Mouse (Mus musculus) G1E (cell line): ENCODE data around the gene Bnip1. TPM values are rescaled to one million over a fixed set of nuclear protein-coding genes. Genes with fewer than 3 reads are reported as not detected.

Source experiments
- ATAC-seq: 2 replicates; pipeline ENCODE4 v1.8.0; 2016; ENCODE audit warnings: mild to moderate bottlenecking; ENCODE audit not compliant: insufficient number of reproducible peaks, poor library complexity, low FRiP score, severe bottlenecking; ENCODE audit errors: extremely low read depth
- DNase-seq: peaks from one replicate; pipeline ENCODE4 v3.0.0; 2012; ENCODE audit warnings: low spot score
- H3K27me3 ChIP-seq: 2 replicates; pipeline ENCODE4 v1.6.1; 2012; ENCODE audit warnings: mild to moderate bottlenecking, low read length, inconsistent platforms; ENCODE audit not compliant: insufficient read depth
- H3K36me3 ChIP-seq: replicated peaks from 2 replicates; pipeline ENCODE3; 2012; ENCODE audit warnings: mild to moderate bottlenecking, inconsistent platforms
- H3K4me1 ChIP-seq: 2 replicates; pipeline ENCODE4 v1.6.1; 2012; ENCODE audit warnings: low read depth, low read length, inconsistent platforms, mixed read lengths; ENCODE audit not compliant: insufficient read depth
- H3K4me3 ChIP-seq: 2 replicates; pipeline ENCODE4 v1.5.1; 2012; ENCODE audit warnings: low read depth, mild to moderate bottlenecking, inconsistent platforms, low read length, moderate library complexity, mixed read lengths
- H3K9me3 ChIP-seq: replicated peaks from 2 replicates; pipeline ENCODE4 v1.6.1; 2012; ENCODE audit warnings: inconsistent platforms
- CTCF ChIP-seq: IDR thresholded peaks from 2 replicates; pipeline ENCODE4 v1.5.1; 2012; ENCODE audit warnings: low read depth, low read length, inconsistent platforms, mixed read lengths
- GATA1 ChIP-seq: IDR thresholded peaks from 2 replicates; pipeline ENCODE4 v1.6.1; 2012; ENCODE audit warnings: borderline replicate concordance, low read length, inconsistent platforms, mixed read lengths
- GATA2 ChIP-seq: IDR thresholded peaks from 2 replicates; pipeline ENCODE4 v1.6.1; 2012; ENCODE audit warnings: low read depth, low read length, inconsistent platforms, borderline replicate concordance
- POLR2AphosphoS5 ChIP-seq: IDR thresholded peaks from 2 replicates; pipeline ENCODE4 v1.6.1; 2012; ENCODE audit warnings: low read depth, low read length, inconsistent platforms; ENCODE audit not compliant: insufficient replicate concordance
- TAL1 ChIP-seq: conservative IDR thresholded peaks from 2 replicates; pipeline ENCODE4 v1.6.1; 2012; ENCODE audit warnings: low read depth, low read length, inconsistent platforms, mixed read lengths
- polyA plus RNA-seq: library from polyadenylated mRNA; stranded (reverse); fragments of >175 nt; gene quantifications from 2 replicates; pipeline ENCODE4 v1.2.3, GENCODE M21; 2012
- total RNA-seq, 2 experiments: library from RNA; stranded (forward) in 1 of 2; stranded (reverse) in 1 of 2; fragments of 200-1000 nt in 1 of 2; fragments of >200 nt in 1 of 2; fragmentation: Nextera tagmentation in 1 of 2; gene quantifications; 2 replicates each; pipeline ENCODE4 v1.2.3; 2014 to 2017

Bnip1 gene
- total and polyA plus RNA-seq, 3 experiments: 32.1 to 55.9 (median 42.2) TPM

GRCm38 (mm10) chr17:26802886-26803285 lies 22.0 kb downstream of the Bnip1 start:
- no peak overlapping the region for H3K4me3 ChIP-seq
- H3K9me3 ChIP-seq: peaks cover 8% of the 10 kb centered on the region
- ATAC-seq: no peak
- peaks cover 15% of the 10 kb centered on the region for H3K27me3 ChIP-seq
- H3K36me3 ChIP-seq: no peaks in the 10 kb centered on the region
- TF ChIP-seq GATA1 (no peak), POLR2AphosphoS5 (no peak), GATA2 (no peak)
- peaks cover 2% of the 10 kb centered on the region; the same call in 1 of the 2 replicates for H3K4me1 ChIP-seq
- DNase-seq: no peak

GRCm38 (mm10) chr17:26812607-26813006 lies 31.7 kb downstream of the Bnip1 start:
- ATAC-seq (no peak), DNase-seq (no peak)
- TF ChIP-seq CTCF: no peak
- TF ChIP-seq GATA1: no peak
- no peak for TF ChIP-seq GATA2
- TF ChIP-seq TAL1: no peak
- TF ChIP-seq POLR2AphosphoS5: no peak
- Histone ChIP-seq H3K4me3 (no peak overlapping the region), H3K9me3 (no peaks in the 10 kb centered on the region), H3K36me3 (no peaks in the 10 kb centered on the region), H3K27me3 (peaks cover 52% of the 10 kb centered on the region), H3K4me1 (peaks cover 13% of the 10 kb centered on the region)

GRCm38 (mm10) chr17:26813497-26813896 lies 32.6 kb downstream of the Bnip1 start:
- Histone ChIP-seq H3K36me3 (no peaks in the 10 kb centered on the region), H3K4me1 (peaks cover 13% of the 10 kb centered on the region), H3K27me3 (peaks cover 61% of the 10 kb centered on the region), H3K4me3 (no peak overlapping the region), H3K9me3 (no peaks in the 10 kb centered on the region)
- ATAC-seq: no peak
- no peak for DNase-seq
- TF ChIP-seq TAL1 (no peak), CTCF (no peak), GATA1 (no peak), GATA2 (no peak)

- Histone ChIP-seq H3K36me3 (no peaks in the 10 kb centered on the region), H3K4me1 (peaks cover 11% of the 10 kb centered on the region), H3K4me3 (no peak overlapping the region), H3K27me3 (peaks cover 59% of the 10 kb centered on the region), H3K9me3 (no peaks in the 10 kb centered on the region)
- ATAC-seq (no peak), DNase-seq (no peak)
- TF ChIP-seq TAL1 (no peak), POLR2AphosphoS5 (no peak), GATA1 (no peak), GATA2 (no peak), CTCF (no peak)
Measured at GRCm38 (mm10) chr17:26816810-26817209, 35.9 kb downstream of the Bnip1 start.

GRCm38 (mm10) chr17:26817776-26818175 lies 36.9 kb downstream of the Bnip1 start:
- no peak for ATAC-seq
- TF ChIP-seq GATA1 (no peak), TAL1 (no peak), GATA2 (no peak), CTCF (no peak), POLR2AphosphoS5 (no peak)
- H3K36me3 ChIP-seq: no peaks in the 10 kb centered on the region

GRCm38 (mm10) chr17:26826131-26826530 lies 45.3 kb downstream of the Bnip1 start:
- no peak for ATAC-seq
- no peak for DNase-seq
- H3K9me3 ChIP-seq: no peaks in the 10 kb centered on the region
- no peaks in the 10 kb centered on the region for H3K4me1 ChIP-seq
- TF ChIP-seq GATA2 (no peak), CTCF (no peak), GATA1 (no peak), POLR2AphosphoS5 (no peak), TAL1 (no peak)
- no peak overlapping the region for H3K4me3 ChIP-seq
- H3K27me3 ChIP-seq: peaks cover 22% of the 10 kb centered on the region
- H3K36me3 ChIP-seq: no peaks in the 10 kb centered on the region

More at GRCm38 (mm10) chr17:26817776-26818175, 36.9 kb downstream of the Bnip1 start:
- Histone ChIP-seq H3K4me1 (peaks cover 11% of the 10 kb centered on the region), H3K9me3 (no peaks in the 10 kb centered on the region), H3K4me3 (no peak overlapping the region), H3K27me3 (peaks cover 49% of the 10 kb centered on the region)
- DNase-seq: no peak

GRCm38 (mm10) chr17:26833806-26834205 lies 52.9 kb downstream of the Bnip1 start:
- Histone ChIP-seq H3K9me3 (peaks cover 2% of the 10 kb centered on the region), H3K4me1 (no peaks in the 10 kb centered on the region), H3K27me3 (peaks cover 28% of the 10 kb centered on the region), H3K4me3 (no peak overlapping the region), H3K36me3 (no peaks in the 10 kb centered on the region)
- no peak for DNase-seq
- ATAC-seq: no peak
- no peak for TF ChIP-seq TAL1
- TF ChIP-seq GATA1: no peak
- TF ChIP-seq CTCF: no peak
- no peak for TF ChIP-seq GATA2
- no peak for TF ChIP-seq POLR2AphosphoS5
